Mouse (Mus musculus) thymus, adult 2 months (tissue): ENCODE measurements around the gene P4ha1.
"Not testable (repeated sequence)": the region's sequence is repeated elsewhere in the genome, so short reads cannot be mapped to it uniquely, and the experiment has no call there.

Experiments used
- CTCF ChIP-seq: fragments of 200-500 bp; IDR thresholded peaks from 2 replicates; pipeline ENCODE4 v1.5.1; 2012; ENCODE audit warnings: mild to moderate bottlenecking, control low read depth, low read length, moderate library complexity, borderline replicate concordance; ENCODE audit not compliant: control insufficient read depth, poor library complexity, insufficient read depth; ENCODE audit errors: extremely low read depth
- POLR2A ChIP-seq: fragments of 200-500 bp; IDR thresholded peaks from 2 replicates; pipeline ENCODE4 v1.6.1; 2012; ENCODE audit warnings: mild to moderate bottlenecking, low read length, control low read depth, moderate library complexity; ENCODE audit not compliant: control insufficient read depth, poor library complexity, insufficient read depth; ENCODE audit errors: extremely low read depth

GRCm38 (mm10) chr10:59381563-59381962 lies 58.5 kb downstream of the P4ha1 start:
- TF ChIP-seq POLR2A, CTCF: not testable (repeated sequence)
